Mouse (Mus musculus) frontal cortex, postnatal 25 days (tissue): ENCODE measurements around the gene Ikzf3.

Source experiments
- DNase-seq, 2 experiments: peaks; one replicate each; pipeline ENCODE4 v3.0.0; 2022; ENCODE audit warnings: low spot score in 2 of 2

The Ikzf3 gene

GRCm38 (mm10) chr11:98513356-98513936 is 32.4 kb downstream of the Ikzf3 start:
- no peak for DNase-seq

GRCm38 (mm10) chr11:98512881-98513280 is 33.0 kb downstream of the Ikzf3 start:
- no peak for DNase-seq

DNA sequence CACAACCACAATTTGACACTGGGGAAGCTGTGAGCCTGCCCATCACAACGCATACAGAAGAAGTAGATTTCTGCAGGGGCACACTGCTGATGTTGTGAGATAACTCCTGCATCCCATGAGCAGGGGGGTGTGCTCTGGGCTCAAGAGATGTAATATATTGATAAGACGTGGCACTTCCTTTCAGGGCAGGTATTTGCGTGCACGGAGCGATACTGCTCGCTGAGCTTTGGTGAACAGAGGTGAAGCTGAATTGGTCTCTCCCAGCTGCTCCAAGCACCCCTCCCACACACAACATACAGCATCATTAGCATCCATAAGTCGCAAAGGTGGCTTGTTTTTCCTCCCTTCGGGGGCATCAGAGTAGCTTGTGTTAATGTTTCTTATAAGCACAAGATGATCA is 35.7 kb downstream of the Ikzf3 start:
- DNase-seq, result no peak

GRCm38 (mm10) chr11:98509434-98509833 is 36.4 kb downstream of the Ikzf3 start:
- DNase-seq, result no peak

DNA sequence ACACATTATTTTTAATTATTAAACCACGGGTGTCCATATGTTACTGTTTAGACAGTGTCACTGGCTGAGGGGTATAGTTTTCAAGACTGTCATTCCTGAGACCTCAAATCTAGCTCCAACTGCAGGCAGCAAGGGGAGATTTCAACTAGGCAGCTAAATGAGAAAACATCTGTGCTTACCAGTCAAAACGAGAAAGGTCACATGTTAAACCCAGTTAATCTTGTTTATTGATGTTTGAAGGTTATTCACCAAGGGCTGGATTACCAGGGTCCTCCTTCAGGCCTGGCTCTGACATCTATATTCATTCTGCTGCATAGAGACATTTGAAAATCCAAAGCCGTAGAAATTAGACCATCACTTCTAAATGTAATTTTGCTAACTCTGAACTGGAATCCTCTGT is 40.9 kb downstream of the Ikzf3 start:
- no peak for DNase-seq

GRCm38 (mm10) chr11:98497388-98498288 is 48.2 kb downstream of the Ikzf3 start:
- no peak for DNase-seq

DNA sequence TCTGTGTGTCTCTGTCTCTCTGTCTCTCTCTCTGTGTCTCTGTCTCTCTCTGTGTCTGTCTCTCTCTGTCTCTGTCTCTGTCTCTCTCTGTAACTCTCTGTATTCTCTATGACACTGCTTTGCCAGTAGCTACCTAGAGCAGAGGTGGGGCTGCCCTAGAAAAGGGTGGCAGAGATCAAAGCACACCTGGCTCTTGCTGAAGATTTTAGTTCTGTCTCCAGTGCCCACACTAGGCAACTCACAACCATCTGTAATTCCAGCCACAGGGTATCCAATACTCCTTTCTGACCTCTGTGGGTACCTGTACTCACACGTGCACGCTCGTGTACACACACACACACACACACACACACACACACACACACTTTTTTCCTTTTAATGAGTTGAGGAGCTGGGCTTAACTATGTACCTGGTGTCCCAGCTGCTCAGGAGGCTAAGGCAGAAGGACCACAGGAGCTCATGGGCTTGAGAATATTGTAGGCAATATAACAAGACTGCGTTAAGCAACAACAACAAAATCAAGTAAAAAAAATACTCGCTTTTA is 50.6 kb downstream of the Ikzf3 start:
- DNase-seq, result no peak

DNA sequence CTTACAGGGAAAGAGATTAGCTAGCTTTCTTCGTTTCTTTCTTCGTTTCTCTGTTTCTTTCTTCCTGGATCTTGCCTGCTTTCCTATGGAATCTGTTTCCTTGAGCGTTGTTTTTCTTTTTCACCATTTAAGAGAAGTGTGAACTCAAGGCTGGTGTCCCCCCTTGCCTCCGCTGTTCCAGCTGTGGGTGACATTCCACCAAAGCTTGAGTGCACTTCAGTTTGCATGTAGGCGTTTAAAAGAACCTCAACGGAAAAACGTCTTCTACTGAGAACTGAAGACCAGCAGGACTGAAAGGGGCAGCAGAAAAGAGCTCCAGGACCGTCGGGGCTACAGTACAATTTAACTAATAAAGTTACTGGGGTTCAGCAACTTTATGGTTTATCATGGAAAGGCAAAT is 52.4 kb downstream of the Ikzf3 start:
- DNase-seq, result no peak

- no peak for DNase-seq
Measured at GRCm38 (mm10) chr11:98492959-98493358, 52.9 kb downstream of the Ikzf3 start.

- no peak for DNase-seq
Measured at GRCm38 (mm10) chr11:98491571-98491970, 54.3 kb downstream of the Ikzf3 start.

DNA sequence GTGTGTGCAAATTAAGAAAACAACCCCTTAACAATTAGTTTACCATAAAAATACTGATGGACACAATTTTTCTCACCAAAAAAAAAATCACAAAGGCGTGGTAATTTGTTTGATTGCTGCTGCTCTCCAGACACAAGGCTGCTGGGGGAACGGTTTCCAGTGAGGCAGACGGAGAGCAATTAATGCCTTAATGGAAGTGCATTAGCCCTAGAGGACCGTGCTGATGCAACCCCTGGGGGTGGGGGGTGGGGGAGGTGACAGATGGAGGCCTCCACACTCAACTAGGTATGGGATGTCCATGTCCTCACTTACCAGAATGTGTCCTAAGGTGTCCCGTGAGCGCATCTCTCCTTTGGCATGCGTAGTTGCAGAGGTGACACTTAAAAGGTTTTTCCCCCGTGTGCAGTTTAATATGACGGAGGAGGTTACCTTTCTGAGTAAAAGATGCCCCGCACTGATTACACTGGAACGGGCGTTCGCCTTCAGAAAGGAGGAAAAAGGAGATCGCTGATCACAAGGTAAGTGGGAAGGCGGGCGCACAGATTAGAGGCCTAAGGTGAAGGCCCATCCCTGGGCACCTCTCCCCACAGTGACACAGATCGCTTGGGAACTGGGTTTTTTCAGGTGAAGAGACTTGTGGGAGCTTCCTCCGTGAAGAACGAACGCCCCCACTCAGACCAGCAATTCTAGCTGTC is 57.1 kb downstream of the Ikzf3 start:
- no peak for DNase-seq

DNA sequence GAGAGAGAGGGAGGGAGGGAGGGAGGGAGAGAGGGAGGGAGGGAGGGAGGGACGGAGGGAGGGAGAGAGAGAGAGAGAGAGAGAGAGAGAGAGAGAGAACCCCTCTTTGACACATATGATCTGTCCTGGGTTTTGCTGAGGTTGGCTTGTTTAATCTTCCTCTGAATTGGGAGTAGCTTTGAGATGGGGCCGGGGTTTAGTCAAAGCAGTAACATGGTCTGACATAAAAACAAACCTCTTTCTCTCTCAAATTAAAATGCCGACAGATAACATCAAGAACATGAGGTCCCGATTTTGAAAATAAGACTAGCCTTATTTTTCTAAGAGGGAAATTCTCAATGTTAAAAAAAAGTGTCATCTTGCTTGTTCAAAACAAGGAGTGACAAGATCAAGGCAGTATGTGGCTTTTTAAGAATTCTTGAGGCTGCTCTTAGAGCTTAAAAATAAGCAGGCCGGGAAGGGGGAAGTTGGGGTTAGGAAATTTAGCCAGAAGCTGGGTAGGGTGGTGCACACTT is 58.2 kb downstream of the Ikzf3 start:
- DNase-seq, result no peak

GRCm38 (mm10) chr11:98485749-98486148 is 60.1 kb downstream of the Ikzf3 start:
- no peak for DNase-seq

- DNase-seq, result no peak
Measured at GRCm38 (mm10) chr11:98482067-98482466, 63.8 kb downstream of the Ikzf3 start.

- no peak for DNase-seq
Measured at GRCm38 (mm10) chr11:98481231-98481630, 64.6 kb downstream of the Ikzf3 start.

DNA sequence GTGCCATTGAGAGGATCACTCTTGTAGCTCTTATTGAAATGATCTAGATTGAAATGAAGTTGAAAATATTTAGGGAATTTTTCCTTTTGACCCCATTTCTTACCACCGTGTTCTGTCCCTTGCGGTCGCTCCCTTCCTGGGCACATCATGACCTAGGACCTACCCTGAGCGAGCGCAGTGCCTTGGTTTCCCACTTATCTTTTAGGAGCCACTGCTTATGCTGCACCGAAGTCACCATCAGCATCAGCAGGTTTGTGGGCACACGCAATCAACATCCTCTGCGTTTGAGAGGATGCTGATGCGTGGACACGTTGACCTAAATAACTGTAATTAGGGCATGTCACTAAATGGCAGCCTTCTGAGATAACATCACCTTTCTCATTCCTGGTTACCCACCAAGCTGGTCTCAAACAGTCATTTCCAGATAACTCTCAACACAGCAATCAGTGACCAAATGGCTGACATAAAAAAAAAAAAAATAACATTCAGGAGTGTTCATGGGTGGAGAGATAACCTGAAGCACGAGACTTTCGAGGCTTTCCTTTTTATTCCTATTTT is 65.8 kb downstream of the Ikzf3 start:
- no peak for DNase-seq

DNA sequence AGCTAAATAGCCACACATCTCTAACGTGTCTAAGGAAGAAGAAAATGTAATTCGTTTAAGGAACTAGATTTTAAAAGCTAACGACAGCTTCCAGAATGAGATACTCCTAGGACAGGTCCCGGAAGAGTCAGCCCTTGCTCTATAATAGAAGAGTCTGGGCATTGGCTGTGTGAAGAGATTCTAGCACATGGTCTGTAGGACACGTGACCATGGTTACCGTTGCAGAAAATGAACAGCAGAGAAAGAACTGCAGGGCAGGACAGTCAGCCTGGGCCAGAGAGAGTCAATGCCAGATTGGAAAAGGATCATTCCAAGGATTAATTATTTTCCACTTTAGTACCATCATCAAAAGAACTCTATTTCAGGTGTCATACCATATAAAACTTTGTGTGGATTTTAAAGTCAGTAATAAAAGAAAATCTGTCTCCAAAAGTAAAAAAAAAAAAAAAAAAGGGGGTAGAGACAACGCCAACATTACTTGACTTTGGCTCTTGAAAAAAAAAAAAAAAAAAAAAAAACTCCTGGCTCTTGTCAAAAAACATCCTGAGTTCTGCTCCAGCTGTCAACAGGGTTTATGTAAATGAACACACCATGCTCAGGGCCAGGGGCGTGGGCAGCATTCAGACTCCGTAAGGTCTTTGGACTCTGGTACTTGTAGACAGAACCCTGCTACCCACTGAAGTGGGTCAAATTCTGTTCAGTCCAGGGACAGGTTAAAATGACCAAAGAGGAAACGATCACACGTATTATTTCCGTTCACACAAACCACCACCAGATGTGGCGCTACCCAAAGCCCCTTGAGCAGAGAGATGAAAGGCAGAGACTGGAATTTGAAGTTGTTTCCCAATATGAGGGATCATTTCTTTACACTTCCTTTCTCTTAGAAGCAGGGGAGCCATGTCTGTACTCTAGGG is 66.5 kb downstream of the Ikzf3 start:
- no peak for DNase-seq

GRCm38 (mm10) chr11:98477011-98477701 is 68.7 kb downstream of the Ikzf3 start:
- no peak for DNase-seq

- no peak for DNase-seq
Measured at GRCm38 (mm10) chr11:98476434-98476807, 69.4 kb downstream of the Ikzf3 start.
